Mouse (Mus musculus) adipose tissue, adult 10 weeks (tissue): ENCODE data around the gene Colq. TPM values are rescaled to one million over a fixed set of nuclear protein-coding genes. Genes with fewer than 3 reads are reported as not detected.

Experiments
- polyA plus RNA-seq: library from polyadenylated mRNA; stranded (reverse); fragments of 350-450 nt; fragmentation: Illumina TruSeq; extraction: RNeasy Lipid Tissue Mini Kit (QIAGEN cat#74804); gene quantifications from one replicate; pipeline ENCODE4 v1.2.3, GENCODE M21; 2014; ENCODE audit warnings: low read depth, low replicate concordance

Colq gene
- not detected for polyA plus RNA-seq

GRCm38 (mm10) chr14:31591243-31591642 lies at the start of gene Colq:
Gene Colq (minus strand): TSS chr14:31591343.

GRCm38 (mm10) chr14:31640346-31640889 lies 49.3 kb upstream of the Colq start, which contains the start of gene Gm49387:
Gene Gm49387 (minus strand): TSS chr14:31640878.

GRCm38 (mm10) chr14:31494975-31495455 lies 96.1 kb downstream of the Colq start, which contains the start of gene Mettl6:
Gene Mettl6 (minus strand): TSS chr14:31495040.

GRCm38 (mm10) chr14:31494349-31494974 lies 96.7 kb downstream of the Colq start, which contains the start of gene Eaf1:
Gene Eaf1 (plus strand): TSS chr14:31494399.

Other genes with a start within 250 kb of the Colq start
- gene Sh3bp5, start 155.3 kb downstream of the Colq start, polyA plus RNA-seq = 34.4 TPM
- 25.4 TPM for gene Eaf1, start 96.9 kb downstream of the Colq start, polyA plus RNA-seq
- gene Mettl6, start 96.3 kb downstream of the Colq start, polyA plus RNA-seq = 22.3 TPM
- gene Gm49387, start 49.5 kb upstream of the Colq start, polyA plus RNA-seq = 0.36 TPM
- 22.8 TPM for gene Btd, start 49.7 kb upstream of the Colq start, polyA plus RNA-seq
- 19.4 TPM for gene Hacl1, start 49.9 kb upstream of the Colq start, polyA plus RNA-seq
- gene Ankrd28, start 239.3 kb upstream of the Colq start, polyA plus RNA-seq = 20.3 TPM